Mouse (Mus musculus) testis, adult 2 months (tissue): ENCODE data around the gene Asb16.

Experiments used
- CTCF ChIP-seq: fragments of 200-500 bp; IDR thresholded peaks from 2 replicates; pipeline ENCODE4 v1.5.1; 2012; ENCODE audit warnings: low read depth, mild to moderate bottlenecking, inconsistent platforms, low read length, moderate library complexity; ENCODE audit not compliant: control insufficient read depth, insufficient read depth, insufficient replicate concordance
- POLR2A ChIP-seq: fragments of 200-500 bp; IDR thresholded peaks from 2 replicates; pipeline ENCODE4 v1.6.1; 2012; ENCODE audit warnings: low read depth, mild to moderate bottlenecking, inconsistent platforms, low read length, moderate library complexity; ENCODE audit not compliant: control insufficient read depth

DNA sequence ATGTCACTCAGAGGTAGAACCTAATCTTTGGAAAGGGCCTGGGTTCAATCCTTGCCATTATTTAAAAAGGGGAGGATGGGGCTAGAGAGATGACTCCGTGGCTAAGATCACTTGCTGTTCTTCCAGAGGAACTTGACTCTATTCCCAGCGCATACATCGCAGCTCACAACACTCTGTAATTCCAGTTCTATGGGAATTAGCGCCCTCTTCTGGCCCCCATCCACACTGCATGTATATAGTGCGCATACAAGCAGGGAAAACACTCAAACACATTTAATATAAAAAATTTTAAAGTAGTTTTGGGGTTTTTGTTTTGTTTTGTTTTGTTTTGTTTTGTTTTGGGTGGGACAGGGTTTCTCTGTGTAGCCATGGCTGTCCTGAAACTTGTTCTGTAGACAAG is 26.7 kb upstream of the Asb16 start:
- TF ChIP-seq CTCF (no peak; the same call in 1 of the 2 replicates), POLR2A (no peak)
